Mouse (Mus musculus) G1E (cell line): Measurements from ENCODE around the gene Plekhf1.

Source experiments
- CTCF ChIP-seq: IDR thresholded peaks from 2 replicates; pipeline ENCODE4 v1.5.1; 2012; ENCODE audit warnings: low read depth, low read length, inconsistent platforms, mixed read lengths
- GATA1 ChIP-seq: IDR thresholded peaks from 2 replicates; pipeline ENCODE4 v1.6.1; 2012; ENCODE audit warnings: borderline replicate concordance, low read length, inconsistent platforms, mixed read lengths
- TAL1 ChIP-seq: conservative IDR thresholded peaks from 2 replicates; pipeline ENCODE4 v1.6.1; 2012; ENCODE audit warnings: low read depth, low read length, inconsistent platforms, mixed read lengths

GRCm38 (mm10) chr7:38220866-38221265 lies 7.0 kb downstream of the Plekhf1 start:
- TF ChIP-seq CTCF = no peak
- TF ChIP-seq GATA1 = no peak
- TF ChIP-seq TAL1 = no peak
